Mouse (Mus musculus) hindbrain, embryonic 10.5 days (tissue): Measurements from ENCODE around the gene Kcnh7. TPM values are rescaled to one million over a fixed set of nuclear protein-coding genes. Genes with fewer than 3 reads are reported as not detected.
"Not testable (repeated sequence)": the region's sequence is repeated elsewhere in the genome, so short reads cannot be mapped to it uniquely, and the experiment has no call there.

ENCODE experiments used
- DNase-seq: peaks from one replicate; pipeline ENCODE4 v3.0.0-alpha.2; 2017; ENCODE audit warnings: low spot score
- H3K27ac ChIP-seq: fragments of 300-500 bp; sonication (generic); 2 replicates; pipeline ENCODE4 v1.5.1; 2016; ENCODE audit warnings: mild to moderate bottlenecking, moderate library complexity
- H3K27me3 ChIP-seq: fragments of 300-500 bp; sonication (generic); 2 replicates; pipeline ENCODE4 v1.6.1; 2016; ENCODE audit warnings: mild to moderate bottlenecking; ENCODE audit not compliant: poor library complexity, insufficient read depth, severe bottlenecking
- H3K36me3 ChIP-seq: fragments of 300-500 bp; sonication (generic); 2 replicates; pipeline ENCODE4 v1.6.1; 2016; ENCODE audit warnings: mild to moderate bottlenecking, moderate library complexity
- H3K4me1 ChIP-seq: fragments of 300-500 bp; sonication (generic); replicated peaks from 2 replicates; pipeline ENCODE4 v1.6.1; 2016; ENCODE audit warnings: mild to moderate bottlenecking
- H3K4me3 ChIP-seq: fragments of 300-500 bp; sonication (generic); 2 replicates; pipeline ENCODE4 v1.5.1; 2016; ENCODE audit warnings: mild to moderate bottlenecking, moderate library complexity
- H3K9me3 ChIP-seq: fragments of 300-500 bp; sonication (generic); 2 replicates; pipeline ENCODE4 v1.6.1; 2016; ENCODE audit warnings: mild to moderate bottlenecking, moderate library complexity
- WGBS: fragments of 180-500 bp; shearing (Covaris S2); methylation state at CpG from one replicate; pipeline ENCODE4 v1.1.7; 2016; 5-methylcytosine and 5-hydroxymethylcytosine counted together
- polyA plus RNA-seq: library from polyadenylated mRNA; unstranded; fragments of >200 nt; fragmentation: Nextera tagmentation; extraction: Ambion mirVana; gene quantifications from 2 replicates; pipeline ENCODE4 v1.2.1, GENCODE M21; 2016

The Kcnh7 gene
- polyA plus RNA-seq, 1 experiment from 2014 or later: 1.2 TPM

- WGBS: 84% methylated on average over 2 of the region's 2 CpGs
- no peak overlapping the region for H3K27ac ChIP-seq
- no peaks in the 10 kb centered on the region for H3K36me3 ChIP-seq
- no peaks in the 10 kb centered on the region for H3K27me3 ChIP-seq
- H3K9me3 ChIP-seq: no peaks in the 10 kb centered on the region
- DNase-seq: no peak
- no peaks in the 10 kb centered on the region for H3K4me1 ChIP-seq
- no peak overlapping the region for H3K4me3 ChIP-seq
These were observed 437.8 kb downstream of the Kcnh7 start for GRCm38 (mm10) chr2:62746256-62746655.

- H3K4me3 ChIP-seq: no peak overlapping the region
- no peak for DNase-seq
- no peaks in the 10 kb centered on the region for H3K36me3 ChIP-seq
- H3K27ac ChIP-seq: no peak overlapping the region
- no peaks in the 10 kb centered on the region for H3K4me1 ChIP-seq
- H3K9me3 ChIP-seq: no peaks in the 10 kb centered on the region
- 85% methylated on average over 2 of the region's 2 CpGs for WGBS
- H3K27me3 ChIP-seq: no peaks in the 10 kb centered on the region
These were observed 441.0 kb downstream of the Kcnh7 start for GRCm38 (mm10) chr2:62743098-62743497.

- no peak for DNase-seq
- 83% methylated on average over 1 of the region's 1 CpGs for WGBS
- Histone ChIP-seq H3K9me3 (no peaks in the 10 kb centered on the region), H3K36me3 (no peaks in the 10 kb centered on the region), H3K4me1 (no peaks in the 10 kb centered on the region), H3K27me3 (no peaks in the 10 kb centered on the region), H3K4me3 (no peak overlapping the region), H3K27ac (no peak overlapping the region)
These were observed 453.4 kb downstream of the Kcnh7 start for GRCm38 (mm10) chr2:62730671-62731070.

GRCm38 (mm10) chr2:62727732-62728131 lies 456.4 kb downstream of the Kcnh7 start:
- no peaks in the 10 kb centered on the region for H3K4me1 ChIP-seq
- no peak overlapping the region for H3K4me3 ChIP-seq
- no peaks in the 10 kb centered on the region for H3K36me3 ChIP-seq
- 93% methylated on average over 2 of the region's 2 CpGs for WGBS
- H3K9me3 ChIP-seq: no peaks in the 10 kb centered on the region
- H3K27ac ChIP-seq: no peak overlapping the region
- DNase-seq: no peak
- no peaks in the 10 kb centered on the region for H3K27me3 ChIP-seq

GRCm38 (mm10) chr2:62725946-62726345 lies 458.1 kb downstream of the Kcnh7 start:
- no peaks in the 10 kb centered on the region for H3K27me3 ChIP-seq
- no peaks in the 10 kb centered on the region for H3K9me3 ChIP-seq
- WGBS: 70% methylated on average over 1 of the region's 1 CpGs
- no peak overlapping the region for H3K4me3 ChIP-seq
- H3K4me1 ChIP-seq: no peaks in the 10 kb centered on the region
- no peak overlapping the region for H3K27ac ChIP-seq
- DNase-seq: no peak
- no peaks in the 10 kb centered on the region for H3K36me3 ChIP-seq

GRCm38 (mm10) chr2:62718411-62718810 lies 465.7 kb downstream of the Kcnh7 start:
- Histone ChIP-seq H3K27me3 (no peaks in the 10 kb centered on the region), H3K9me3 (no peaks in the 10 kb centered on the region), H3K4me3 (no peak overlapping the region), H3K36me3 (no peaks in the 10 kb centered on the region), H3K27ac (no peak overlapping the region), H3K4me1 (no peaks in the 10 kb centered on the region)
- 61% methylated on average over 1 of the region's 1 CpGs for WGBS
- no peak for DNase-seq

- no peaks in the 10 kb centered on the region for H3K36me3 ChIP-seq
- no peak overlapping the region for H3K27ac ChIP-seq
- H3K4me1 ChIP-seq: no peaks in the 10 kb centered on the region
- H3K27me3 ChIP-seq: no peaks in the 10 kb centered on the region
- DNase-seq: no peak
- no peaks in the 10 kb centered on the region for H3K9me3 ChIP-seq
- WGBS: 89% methylated on average over 6 of the region's 6 CpGs
- H3K4me3 ChIP-seq: no peak overlapping the region
These were observed 466.8 kb downstream of the Kcnh7 start for GRCm38 (mm10) chr2:62717270-62717669.

- Histone ChIP-seq H3K9me3 (no peaks in the 10 kb centered on the region), H3K4me3 (no peak overlapping the region), H3K27me3 (no peaks in the 10 kb centered on the region), H3K4me1 (no peaks in the 10 kb centered on the region), H3K27ac (no peak overlapping the region), H3K36me3 (no peaks in the 10 kb centered on the region)
- no peak for DNase-seq
- 97% methylated on average over 4 of the region's 4 CpGs for WGBS
These were observed 468.8 kb downstream of the Kcnh7 start for GRCm38 (mm10) chr2:62715260-62715659.

- not testable (repeated sequence) for H3K27ac ChIP-seq, H3K4me3 ChIP-seq
- WGBS: 91% methylated on average over 4 of the region's 4 CpGs
These were observed 469.7 kb downstream of the Kcnh7 start for GRCm38 (mm10) chr2:62714362-62714761.

GRCm38 (mm10) chr2:62709633-62710032 lies 474.5 kb downstream of the Kcnh7 start:
- 87% methylated on average over 1 of the region's 1 CpGs for WGBS
- Histone ChIP-seq H3K4me1 (no peaks in the 10 kb centered on the region), H3K9me3 (no peaks in the 10 kb centered on the region), H3K27ac (no peak overlapping the region), H3K4me3 (no peak overlapping the region), H3K27me3 (no peaks in the 10 kb centered on the region), H3K36me3 (no peaks in the 10 kb centered on the region)
- DNase-seq: no peak

More at GRCm38 (mm10) chr2:62714362-62714761, 469.7 kb downstream of the Kcnh7 start:
- H3K27me3 ChIP-seq, DNase-seq, H3K4me1 ChIP-seq, H3K36me3 ChIP-seq, H3K9me3 ChIP-seq: not testable (repeated sequence)

GRCm38 (mm10) chr2:62706313-62706712 lies 477.8 kb downstream of the Kcnh7 start:
- WGBS: 88% methylated on average over 3 of the region's 3 CpGs
- Histone ChIP-seq H3K9me3 (no peaks in the 10 kb centered on the region), H3K27me3 (no peaks in the 10 kb centered on the region), H3K4me3 (no peak overlapping the region), H3K4me1 (no peaks in the 10 kb centered on the region), H3K27ac (no peak overlapping the region), H3K36me3 (no peaks in the 10 kb centered on the region)
- no peak for DNase-seq

- Histone ChIP-seq H3K27ac (no peak overlapping the region), H3K9me3 (no peaks in the 10 kb centered on the region), H3K27me3 (no peaks in the 10 kb centered on the region), H3K4me1 (peaks cover 4% of the 10 kb centered on the region; the same call in 1 of the 2 replicates), H3K36me3 (no peaks in the 10 kb centered on the region), H3K4me3 (no peak overlapping the region)
- 90% methylated on average over 6 of the region's 6 CpGs for WGBS
- DNase-seq: no peak
These were observed 498.2 kb downstream of the Kcnh7 start for GRCm38 (mm10) chr2:62685934-62686333.

GRCm38 (mm10) chr2:62684989-62685595 lies 499.0 kb downstream of the Kcnh7 start:
- H3K9me3 ChIP-seq: no peaks in the 10 kb centered on the region
- peaks cover 4% of the 10 kb centered on the region; the same call in 1 of the 2 replicates for H3K4me1 ChIP-seq
- WGBS: 58% methylated on average over 3 of the region's 3 CpGs
- no peak for DNase-seq
- H3K36me3 ChIP-seq: no peaks in the 10 kb centered on the region
- H3K4me3 ChIP-seq: no peak overlapping the region
- no peak overlapping the region for H3K27ac ChIP-seq
- H3K27me3 ChIP-seq: no peaks in the 10 kb centered on the region

GRCm38 (mm10) chr2:62681667-62682066 lies 502.4 kb downstream of the Kcnh7 start:
- WGBS: 83% methylated on average over 8 of the region's 8 CpGs
- DNase-seq: no peak
- no peaks in the 10 kb centered on the region for H3K36me3 ChIP-seq
- no peak overlapping the region for H3K27ac ChIP-seq
- H3K4me3 ChIP-seq: no peak overlapping the region
- no peaks in the 10 kb centered on the region for H3K27me3 ChIP-seq
- no peaks in the 10 kb centered on the region for H3K9me3 ChIP-seq
- peaks cover 4% of the 10 kb centered on the region; the same call in 1 of the 2 replicates for H3K4me1 ChIP-seq
